Mouse (Mus musculus) kidney, adult 8-10 months (tissue): ENCODE results near the gene E130218I03Rik.
"Not testable (repeated sequence)": the region's sequence is repeated elsewhere in the genome, so short reads cannot be mapped to it uniquely, and the experiment has no call there.

Experiments
- DNase-seq, 2 experiments: peaks; one replicate each; pipeline ENCODE4 v3.0.0; 2022

E130218I03Rik gene

GRCm38 (mm10) chr4:134252131-134252910 lies 8.9 kb downstream of the E130218I03Rik start:
- no peak for DNase-seq

GRCm38 (mm10) chr4:134252911-134253721 lies 9.7 kb downstream of the E130218I03Rik start:
- peak; percentile 36 to 38 for DNase-seq

DNA sequence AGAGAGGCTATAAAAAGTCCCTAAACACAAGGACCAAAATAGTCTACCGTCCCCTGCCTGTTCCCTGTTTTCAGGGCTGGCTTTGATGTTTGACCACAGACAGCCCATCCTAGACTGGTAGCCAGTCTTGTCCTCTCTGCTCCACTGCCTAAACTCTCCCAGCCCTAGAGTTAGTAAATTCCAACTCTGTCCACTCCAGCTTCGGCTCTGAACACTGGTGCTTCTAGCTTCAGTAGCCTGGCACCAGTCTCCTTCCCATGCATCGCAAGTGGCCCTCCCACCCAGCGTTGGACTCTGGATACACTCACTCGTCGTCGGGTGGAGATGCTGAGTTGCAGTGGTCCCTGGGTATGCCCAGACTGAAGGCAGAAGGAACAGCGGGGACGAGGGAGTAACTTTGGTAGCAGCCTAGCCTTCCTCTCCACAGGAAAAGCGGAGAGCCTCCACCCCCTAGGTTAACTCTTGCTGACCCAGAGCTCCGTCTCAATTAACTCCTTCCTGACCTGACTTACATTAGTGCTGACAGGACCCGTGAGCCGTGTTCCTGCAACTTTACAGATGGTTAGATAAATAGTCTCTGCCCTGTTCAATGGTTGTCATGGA lies 10.4 kb downstream of the E130218I03Rik start, which contains the start of gene Grrp1:
Gene Grrp1 (minus strand): TSS at position 385 of the 603 bp plus-strand sequence.
- DNase-seq: no peak

GRCm38 (mm10) chr4:134254835-134255234 lies 11.4 kb downstream of the E130218I03Rik start:
- DNase-seq: no peak

- DNase-seq: no peak
Observed at GRCm38 (mm10) chr4:134255854-134256253, 12.4 kb downstream of the E130218I03Rik start.

DNA sequence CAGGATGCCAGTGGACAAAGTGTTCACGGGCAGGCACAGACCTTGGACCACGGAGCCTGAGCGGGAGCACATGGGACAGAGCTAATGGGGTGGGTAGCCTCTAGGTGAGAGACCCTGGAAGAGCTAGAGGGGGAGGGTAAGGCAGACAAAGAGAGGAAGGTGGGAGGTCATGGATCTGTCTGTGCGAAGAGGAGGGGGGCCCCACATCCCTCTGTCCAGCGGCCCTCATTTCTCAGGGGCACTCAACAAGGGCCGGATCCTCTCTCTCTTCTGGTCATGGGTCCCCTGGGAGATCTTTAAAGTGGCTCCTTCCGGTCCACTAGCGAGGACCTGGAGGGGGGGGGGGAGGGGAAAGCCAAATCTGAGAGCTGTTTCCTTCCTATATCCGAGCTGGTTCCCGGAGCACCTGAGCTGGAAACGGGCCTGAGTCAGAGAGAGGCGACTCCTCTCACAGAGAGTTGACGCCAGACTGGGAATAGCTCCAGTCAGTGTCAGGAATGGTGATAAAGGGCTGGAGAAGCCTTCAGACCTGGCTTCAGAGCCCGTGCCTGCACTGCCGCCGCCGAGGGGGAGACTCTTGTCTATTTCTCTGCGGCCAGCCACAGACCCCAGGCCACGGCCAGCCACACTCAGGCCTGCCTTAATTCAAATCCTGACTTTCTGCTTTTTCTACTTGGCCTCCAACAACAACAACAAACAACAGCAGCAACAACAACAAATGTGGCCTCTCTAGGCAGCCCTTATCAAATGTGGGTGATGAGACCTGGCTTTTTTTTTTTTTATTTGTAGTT lies 13.1 kb downstream of the E130218I03Rik start:
- peak in 1 of 2 experiments; percentile 46 for DNase-seq

- DNase-seq: no peak
Observed at GRCm38 (mm10) chr4:134257198-134258009, 13.9 kb downstream of the E130218I03Rik start.

DNA sequence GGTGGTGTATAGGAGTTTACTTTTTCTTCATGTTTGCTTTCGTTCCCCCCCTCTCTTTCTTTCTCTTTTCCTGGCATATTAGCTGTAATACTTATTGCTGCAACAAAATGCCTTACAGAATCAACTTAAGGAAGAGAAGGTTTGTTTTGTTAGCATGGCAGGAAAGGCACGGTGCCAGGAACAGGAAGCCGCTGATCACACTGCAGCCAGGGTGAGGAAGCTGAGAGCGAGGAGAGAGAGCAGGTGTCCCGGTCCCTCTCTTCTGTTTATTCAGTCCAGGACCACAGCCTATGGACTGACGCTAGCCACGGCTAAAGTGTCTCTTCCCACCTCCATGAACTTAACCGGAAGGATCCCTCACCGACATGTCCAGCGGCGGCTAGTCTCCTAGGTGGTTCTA lies 14.9 kb downstream of the E130218I03Rik start:
- no peak for DNase-seq

- peak; percentile 50 to 81 for DNase-seq
Observed at GRCm38 (mm10) chr4:134263191-134263590, 19.7 kb downstream of the E130218I03Rik start.

DNA sequence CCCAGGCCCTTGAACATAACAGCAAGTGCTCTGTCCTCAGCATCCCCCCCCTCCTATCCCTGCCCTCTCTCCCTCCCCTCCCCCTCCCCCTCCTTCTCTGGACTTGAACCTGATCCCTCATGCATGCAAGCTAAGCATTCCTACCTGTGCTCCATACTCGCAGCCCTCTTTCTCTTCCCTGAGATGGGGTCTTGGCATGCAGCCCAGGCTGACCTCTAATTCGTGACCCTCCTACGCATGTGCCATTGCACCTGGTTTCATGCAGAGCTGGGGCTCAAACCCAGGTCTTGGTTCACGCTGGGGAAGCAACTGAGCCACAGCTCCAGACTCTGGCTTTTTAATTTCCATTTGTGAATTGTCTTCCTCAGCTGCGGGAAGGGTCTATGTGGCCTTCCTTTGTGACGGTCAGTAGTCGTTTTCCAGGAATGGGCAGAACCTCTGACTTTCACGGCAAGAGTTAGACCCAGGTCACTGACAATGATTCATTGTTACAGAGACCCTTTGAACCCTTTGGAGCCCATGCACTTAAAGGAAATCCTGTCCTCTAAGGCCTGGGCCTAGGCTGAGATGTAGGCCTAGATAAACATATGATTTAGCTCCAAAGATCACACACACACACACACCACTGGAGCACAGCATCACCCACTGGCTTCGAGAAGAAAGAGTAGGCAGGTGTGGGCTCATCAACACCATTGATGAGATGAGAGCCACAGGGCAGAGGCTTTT lies 22.6 kb downstream of the E130218I03Rik start:
- DNase-seq: no peak

DNA sequence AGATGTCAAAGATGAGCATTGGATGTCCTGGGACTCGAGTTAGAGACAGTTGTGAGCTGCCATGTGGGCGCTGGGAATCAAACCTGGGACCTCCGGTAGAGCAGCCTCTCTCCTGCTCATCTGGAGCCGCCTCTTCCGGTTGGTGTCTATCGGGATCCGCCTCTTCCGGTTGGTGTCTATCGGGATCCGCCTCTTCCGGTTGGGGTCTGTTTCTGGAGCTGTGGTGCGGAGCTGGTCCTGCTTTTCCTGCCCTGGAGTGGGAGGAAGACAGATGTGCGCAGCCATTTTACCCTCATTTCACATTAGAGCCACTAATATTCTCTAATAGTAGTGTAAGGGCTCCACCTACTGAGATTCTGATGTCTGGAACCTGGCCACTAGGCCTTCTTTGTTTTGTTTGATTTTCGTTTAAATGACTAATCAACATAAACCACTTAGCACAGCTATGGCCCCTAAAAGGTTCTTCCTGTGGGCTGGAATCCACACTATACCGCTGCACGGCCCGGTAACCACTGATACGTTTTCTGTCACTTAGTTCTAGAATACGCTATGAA lies 24.7 kb downstream of the E130218I03Rik start:
- no peak for DNase-seq

DNA sequence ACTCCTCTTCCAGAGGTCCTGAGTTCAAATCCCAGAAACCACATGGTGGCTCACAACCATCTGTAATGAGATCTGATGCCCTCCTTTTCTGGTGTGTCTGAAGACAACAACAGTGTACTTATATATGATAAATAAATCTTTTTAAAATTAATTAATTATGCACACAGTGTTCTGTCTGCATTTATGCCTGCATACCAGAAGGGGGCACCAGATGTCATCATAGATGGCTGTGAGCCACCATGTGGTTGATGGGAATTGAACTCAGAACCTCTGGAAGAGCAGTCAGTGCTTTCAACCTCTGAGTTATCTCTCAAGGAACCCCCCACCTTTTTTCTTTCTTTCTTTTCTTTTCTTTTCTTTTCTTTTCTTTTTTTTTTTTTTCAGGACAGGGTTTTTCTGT lies 26.2 kb downstream of the E130218I03Rik start:
- DNase-seq: not testable (repeated sequence)

DNA sequence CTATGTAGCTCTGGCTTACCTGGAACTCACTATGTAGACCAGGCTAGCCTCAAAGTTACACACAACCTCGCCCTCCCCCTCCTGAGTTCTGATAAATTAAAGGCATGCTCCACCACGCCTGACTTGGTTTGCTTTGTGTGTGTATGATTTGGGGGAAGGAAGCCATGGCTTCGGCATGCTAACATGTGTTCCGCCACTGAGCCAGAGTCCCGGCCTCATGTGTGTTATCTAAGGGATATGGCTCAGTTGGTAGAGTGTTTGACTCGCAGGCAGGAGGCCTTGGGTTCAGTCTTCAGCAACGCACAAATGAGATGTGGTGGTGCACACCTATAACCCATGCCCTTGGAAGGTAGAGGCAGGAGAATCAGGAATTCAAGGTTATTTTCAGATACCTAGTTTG lies 28.5 kb downstream of the E130218I03Rik start:
- DNase-seq: no peak

DNA sequence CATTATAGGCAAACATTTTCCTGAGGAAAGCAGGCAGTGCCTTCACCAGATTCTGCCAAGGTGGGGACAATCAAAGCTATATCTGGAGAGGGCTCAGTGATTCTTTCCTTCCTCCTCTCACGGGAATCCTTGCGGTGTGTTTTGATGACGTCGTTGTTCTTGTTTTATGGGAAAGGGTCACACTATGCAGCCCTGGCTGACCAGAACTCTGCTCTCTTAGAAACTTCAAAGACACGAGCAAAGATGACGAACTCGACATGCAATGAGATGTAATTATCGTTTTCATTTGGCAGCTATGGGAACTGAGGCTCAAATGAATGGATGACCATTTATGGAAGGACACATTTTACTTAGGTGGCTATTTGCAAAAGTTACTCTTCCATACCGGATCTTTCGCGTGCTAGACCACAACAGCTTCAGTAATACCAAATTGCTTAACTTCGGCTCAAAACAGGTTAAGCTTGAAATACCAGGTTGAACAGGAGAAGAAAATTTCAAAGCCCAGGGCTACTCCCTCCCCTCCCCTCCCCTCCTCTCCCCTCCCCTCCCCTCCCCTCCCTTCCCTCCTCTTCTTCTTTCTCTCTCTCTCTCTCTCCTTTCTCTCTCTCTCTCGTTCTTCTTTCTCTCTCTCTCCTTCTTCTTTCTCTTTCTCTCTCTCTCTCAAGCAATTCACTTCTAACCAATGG lies 29.4 kb downstream of the E130218I03Rik start:
- DNase-seq: no peak

DNA sequence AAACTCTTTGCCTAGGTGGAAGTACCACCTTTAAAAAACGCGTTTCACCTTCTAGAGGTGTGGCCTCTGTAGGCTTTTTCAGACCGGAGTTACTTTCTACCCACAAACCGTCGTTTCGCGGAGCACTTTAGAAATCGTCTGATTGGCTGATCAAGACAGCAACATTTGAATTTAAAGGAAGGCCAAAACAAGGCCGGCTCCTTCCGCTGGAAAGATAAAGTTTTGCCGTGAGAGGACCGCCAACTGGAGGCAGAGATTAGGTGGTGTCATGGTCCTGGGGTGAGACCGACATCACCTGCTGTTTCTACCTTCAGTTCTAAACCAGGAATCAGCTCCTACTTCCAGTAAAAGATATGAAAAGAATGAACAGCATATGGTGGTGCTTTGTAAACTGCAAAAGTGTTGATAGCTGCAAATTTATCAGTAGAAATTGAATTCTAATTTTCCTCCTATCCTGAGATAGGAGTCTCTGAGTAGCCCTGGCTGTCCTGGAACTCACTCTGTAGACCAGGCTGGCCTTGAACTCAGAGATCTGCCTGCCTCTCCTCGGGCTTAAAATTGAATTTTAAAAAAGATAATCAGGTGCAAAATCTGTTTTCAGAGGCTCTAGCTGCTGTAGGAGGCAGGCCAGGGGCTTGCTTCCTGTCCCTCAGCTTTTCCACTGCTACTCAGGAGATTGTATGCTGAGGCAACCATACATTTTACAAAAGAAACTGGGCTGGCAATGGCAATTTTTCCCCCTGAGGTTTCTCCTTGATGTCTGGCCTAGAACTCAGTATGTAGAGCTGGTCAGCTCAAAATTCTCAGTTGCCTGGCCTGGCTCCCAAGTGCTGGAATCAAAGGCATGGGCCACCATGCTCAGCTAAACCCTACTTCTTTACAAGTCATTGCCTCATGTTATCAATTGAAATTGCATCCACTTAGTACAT lies 30.2 kb downstream of the E130218I03Rik start:
- DNase-seq: no peak

DNA sequence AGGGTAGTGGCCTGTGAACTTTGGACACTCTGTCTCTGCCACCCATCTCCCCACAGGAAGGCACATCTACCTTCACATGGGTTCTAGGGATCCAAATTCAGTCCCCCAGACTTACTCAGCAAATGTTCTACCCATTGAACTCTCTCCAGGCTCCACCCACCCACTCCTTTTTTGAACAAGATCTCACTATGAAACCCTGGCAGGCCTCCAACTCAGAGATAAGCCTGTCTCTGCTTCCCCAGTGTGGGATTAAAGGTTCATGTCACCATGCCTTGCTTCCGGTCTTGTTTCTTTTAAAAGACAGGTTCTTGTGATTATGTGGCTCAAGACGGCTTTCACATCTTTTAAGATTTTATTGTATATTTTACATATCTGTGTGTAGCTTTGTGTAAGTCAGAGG lies 41.5 kb downstream of the E130218I03Rik start:
- DNase-seq: no peak

DNA sequence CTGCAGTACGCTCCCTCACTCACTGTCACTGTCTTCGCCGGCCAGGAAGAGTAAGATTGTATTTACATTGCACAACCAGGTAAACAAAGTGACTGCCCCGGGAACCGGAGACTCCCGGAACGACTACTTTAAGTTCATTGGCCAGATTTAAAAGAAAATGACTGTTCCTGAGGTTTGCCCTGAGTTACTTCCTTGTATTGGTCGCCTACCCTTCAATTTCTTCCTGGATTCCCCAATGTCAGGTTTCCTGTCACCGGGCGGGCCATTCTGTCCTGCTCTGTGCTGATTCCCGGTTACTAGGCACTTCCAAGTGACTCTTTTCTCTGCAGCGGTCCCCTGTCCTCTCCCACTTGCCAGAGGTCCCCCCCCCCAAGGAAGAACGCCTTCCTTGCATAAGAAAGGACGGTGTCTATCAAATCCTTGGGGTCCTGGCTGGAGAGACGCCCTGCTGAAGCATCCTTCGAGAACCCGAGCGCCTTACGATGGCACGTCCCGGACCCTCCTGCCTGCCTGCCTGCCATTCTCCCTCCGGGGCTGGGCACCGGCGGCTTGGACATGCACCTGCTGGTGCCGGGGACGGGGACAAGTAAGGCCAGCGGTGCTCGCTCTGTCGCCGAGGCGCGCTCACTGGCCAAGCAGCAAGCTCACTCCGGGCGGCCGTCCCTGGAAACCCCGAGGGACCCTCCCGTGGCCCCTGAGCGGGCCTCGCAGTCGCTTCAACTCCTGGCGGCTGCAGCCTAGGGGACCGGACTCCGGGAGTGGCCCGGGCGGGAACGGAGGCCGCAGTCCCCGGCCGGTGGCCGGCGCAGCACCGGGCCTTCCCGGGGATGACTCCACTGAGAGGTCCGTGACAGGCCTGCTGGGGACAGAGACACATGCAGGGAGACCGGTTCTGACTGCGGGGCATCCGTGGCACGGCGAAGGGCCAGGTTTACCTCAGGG lies 43.0 kb downstream of the E130218I03Rik start:
- DNase-seq: no peak

DNA sequence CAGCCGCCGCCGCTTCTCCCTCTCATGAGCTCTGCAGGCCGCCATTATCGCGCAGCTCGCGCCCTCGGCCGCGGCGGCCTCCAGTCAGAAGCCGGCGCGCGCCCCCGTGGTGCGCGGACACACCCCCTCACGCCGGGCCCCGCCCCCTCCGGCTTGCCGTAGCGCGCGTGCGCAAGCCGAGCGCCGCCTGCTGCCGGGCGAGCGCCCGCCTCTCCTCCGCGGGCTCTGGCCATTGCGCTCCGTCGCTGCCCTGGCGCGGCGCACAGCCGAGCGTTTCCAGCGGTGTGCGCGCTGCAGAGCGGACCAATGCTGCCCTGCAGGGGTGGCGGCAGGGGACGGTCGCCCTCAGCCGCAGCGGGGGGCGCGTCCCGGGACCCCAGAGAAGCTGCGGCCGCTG lies 43.7 kb downstream of the E130218I03Rik start:
- DNase-seq: peak; percentile 88 to 94
